Mouse (Mus musculus): ENCODE results near the gene Slc34a2. TPM values are rescaled to one million over a fixed set of nuclear protein-coding genes. Genes with fewer than 3 reads are reported as not detected.
A peak's percentile ranks its signal among the peaks of the same experiment; 100 is the strongest.

Slc34a2 gene
- total RNA-seq, 4 experiments from 2014 or later, result not detected

- DNase-seq, result peak; percentile 5
Observed at GRCm38 (mm10) chr5:53025276-53025973, 12.5 kb upstream of the Slc34a2 start.

- no peak for DNase-seq
Observed at GRCm38 (mm10) chr5:53031346-53031745, 6.5 kb upstream of the Slc34a2 start.

- no peak for DNase-seq
Observed at GRCm38 (mm10) chr5:53042034-53042748, 4.3 kb downstream of the Slc34a2 start.

- no peak for DNase-seq
Observed at GRCm38 (mm10) chr5:53042771-53043371, 5.0 kb downstream of the Slc34a2 start.

- no peak for DNase-seq
Observed at GRCm38 (mm10) chr5:53043716-53044115, 5.8 kb downstream of the Slc34a2 start.

- DNase-seq, result no peak
Observed at GRCm38 (mm10) chr5:53047951-53048350, 10.1 kb downstream of the Slc34a2 start.

- DNase-seq, result no peak
Observed at GRCm38 (mm10) chr5:53048599-53048998, 10.7 kb downstream of the Slc34a2 start.

- no peak for DNase-seq
Observed at GRCm38 (mm10) chr5:53049046-53049445, 11.2 kb downstream of the Slc34a2 start.

GRCm38 (mm10) chr5:53050963-53051362 lies 13.1 kb downstream of the Slc34a2 start:
- no peak for DNase-seq

GRCm38 (mm10) chr5:53053246-53053645 lies 15.4 kb downstream of the Slc34a2 start:
- DNase-seq, result no peak

GRCm38 (mm10) chr5:53061532-53062130 lies 23.8 kb downstream of the Slc34a2 start:
- DNase-seq, result no peak

- DNase-seq, result no peak
Observed at GRCm38 (mm10) chr5:53074553-53074952, 36.7 kb downstream of the Slc34a2 start.

- no peak for DNase-seq
Observed at GRCm38 (mm10) chr5:53078453-53078852, 40.6 kb downstream of the Slc34a2 start.

GRCm38 (mm10) chr5:53087452-53087851 lies 49.6 kb downstream of the Slc34a2 start:
- DNase-seq, result no peak

GRCm38 (mm10) chr5:53091331-53091730 lies 53.5 kb downstream of the Slc34a2 start:
- DNase-seq, result no peak

GRCm38 (mm10) chr5:53101848-53102473 lies 64.1 kb downstream of the Slc34a2 start:
- no peak for DNase-seq

- no peak for DNase-seq
Observed at GRCm38 (mm10) chr5:53104177-53104855, 66.4 kb downstream of the Slc34a2 start.

GRCm38 (mm10) chr5:53105716-53106115 lies 67.8 kb downstream of the Slc34a2 start:
- no peak for DNase-seq

GRCm38 (mm10) chr5:53106125-53106524 lies 68.2 kb downstream of the Slc34a2 start:
- no peak for DNase-seq

- no peak for DNase-seq
Observed at GRCm38 (mm10) chr5:53106731-53107130, 68.8 kb downstream of the Slc34a2 start.

- DNase-seq, result no peak
Observed at GRCm38 (mm10) chr5:53108026-53108425, 70.1 kb downstream of the Slc34a2 start.

GRCm38 (mm10) chr5:53108668-53109067 lies 70.8 kb downstream of the Slc34a2 start:
- DNase-seq, result no peak

All from adrenal gland, adult 8-10 months (tissue).